Mouse (Mus musculus) forebrain, embryonic 16.5 days (tissue): ENCODE measurements around the gene Aspdh. TPM values are rescaled to one million over a fixed set of nuclear protein-coding genes. Genes with fewer than 3 reads are reported as not detected.

Source experiments
- ATAC-seq: fragments of 200-750 bp; cut with Nextera tagmentation; 2 replicates; pipeline ENCODE4 v1.8.0; 2017; ENCODE audit warnings: mild to moderate bottlenecking, moderate library complexity
- H3K27ac ChIP-seq: fragments of 300-500 bp; sonication (generic); 2 replicates; pipeline ENCODE4 v1.5.1; 2014; ENCODE audit warnings: low read length, control low read depth
- H3K27me3 ChIP-seq: fragments of 300-500 bp; sonication (generic); replicated peaks from 2 replicates; pipeline ENCODE4 v1.6.1; 2014; ENCODE audit warnings: low read length; ENCODE audit not compliant: control insufficient read depth, insufficient read depth
- H3K36me3 ChIP-seq: fragments of 300-500 bp; sonication (generic); 2 replicates; pipeline ENCODE4 v1.6.1; 2014; ENCODE audit not compliant: control insufficient read depth, insufficient read depth
- H3K4me1 ChIP-seq: fragments of 300-500 bp; sonication (generic); replicated peaks from 2 replicates; pipeline ENCODE4 v1.6.1; 2014; ENCODE audit warnings: low read length; ENCODE audit not compliant: control insufficient read depth, insufficient read depth
- H3K4me2 ChIP-seq: fragments of 300-500 bp; sonication (generic); 2 replicates; pipeline ENCODE4 v1.6.1; 2014; ENCODE audit warnings: mild to moderate bottlenecking, low read length, control low read depth
- H3K4me3 ChIP-seq: fragments of 300-500 bp; sonication (generic); replicated peaks from 2 replicates; pipeline ENCODE4 v1.5.1; 2014; ENCODE audit warnings: mild to moderate bottlenecking, low read length, control low read depth
- H3K9ac ChIP-seq: fragments of 300-500 bp; sonication (generic); replicated peaks from 2 replicates; pipeline ENCODE4 v1.6.1; 2014; ENCODE audit warnings: low read depth, low read length, control low read depth
- H3K9me3 ChIP-seq: fragments of 300-500 bp; sonication (generic); 2 replicates; pipeline ENCODE4 v1.6.1; 2016; ENCODE audit warnings: low read length; ENCODE audit not compliant: control insufficient read depth
- WGBS: fragments of 180-500 bp; shearing (Covaris S2); extraction: QIAGEN DNeasy Blood & Tissue Kit; methylation state at CpG from one replicate; pipeline ENCODE4 v1.1.7; 2014; 5-methylcytosine and 5-hydroxymethylcytosine counted together
- polyA plus RNA-seq: library from polyadenylated mRNA; unstranded; fragments of >200 nt; fragmentation: Nextera tagmentation; extraction: Ambion mirVana; gene quantifications from 2 replicates; pipeline ENCODE4 v1.2.1, GENCODE M21; 2015

Gene Aspdh
- polyA plus RNA-seq, 1 experiment from 2014 or later: 3.7 TPM

- Histone ChIP-seq H3K27me3 (0 out of 2 replicates have a peak, but pooled peaks cover 12% of the 10 kb centered on the region), H3K4me2 (no peak overlapping the region), H3K27ac (no peak overlapping the region), H3K9ac (no peak overlapping the region), H3K4me1 (no peaks in the 10 kb centered on the region), H3K9me3 (no peaks in the 10 kb centered on the region), H3K4me3 (no peak overlapping the region), H3K36me3 (no peaks in the 10 kb centered on the region)
- 91% methylated on average over 1 of the region's 1 CpGs for WGBS
- ATAC-seq: no peak
These were observed 18.9 kb downstream of the Aspdh start for GRCm38 (mm10) chr7:44484109-44484508.

- Histone ChIP-seq H3K27me3 (0 out of 2 replicates have a peak, but pooled peaks cover 10% of the 10 kb centered on the region), H3K4me1 (no peaks in the 10 kb centered on the region), H3K9ac (no peak overlapping the region), H3K4me2 (no peak overlapping the region), H3K4me3 (no peak overlapping the region), H3K27ac (no peak overlapping the region), H3K36me3 (peaks cover under 1% of the 10 kb centered on the region; the same call in 1 of the 2 replicates), H3K9me3 (no peaks in the 10 kb centered on the region)
- WGBS: 33% methylated on average over 5 of the region's 5 CpGs
- peak; percentile 75 for ATAC-seq
These were observed 19.8 kb downstream of the Aspdh start for GRCm38 (mm10) chr7:44484841-44485571.

GRCm38 (mm10) chr7:44485572-44486195, 20.5 kb downstream of the Aspdh start:
- Histone ChIP-seq H3K4me1 (no peaks in the 10 kb centered on the region), H3K27ac (no peak overlapping the region), H3K9me3 (no peaks in the 10 kb centered on the region), H3K4me2 (no peak overlapping the region), H3K27me3 (0 out of 2 replicates have a peak, but pooled peaks cover 4% of the 10 kb centered on the region), H3K36me3 (peaks cover 7% of the 10 kb centered on the region), H3K9ac (no peak overlapping the region), H3K4me3 (no peak overlapping the region)
- 71% methylated on average over 7 of the region's 7 CpGs for WGBS
- ATAC-seq: no peak

- no peak overlapping the region for H3K9ac ChIP-seq
- 58% methylated on average over 13 of the region's 13 CpGs for WGBS
- peaks cover 16% of the 10 kb centered on the region for H3K36me3 ChIP-seq
- H3K4me3 ChIP-seq: no peak overlapping the region
- ATAC-seq: no peak
- H3K4me1 ChIP-seq: no peaks in the 10 kb centered on the region
- no peak overlapping the region for H3K27ac ChIP-seq
- H3K9me3 ChIP-seq: no peaks in the 10 kb centered on the region
- H3K4me2 ChIP-seq: no peak overlapping the region
- 0 out of 2 replicates have a peak, but pooled peaks cover 2% of the 10 kb centered on the region for H3K27me3 ChIP-seq
These were observed 21.9 kb downstream of the Aspdh start for GRCm38 (mm10) chr7:44486927-44487575.

GRCm38 (mm10) chr7:44487936-44488335, 22.7 kb downstream of the Aspdh start:
- H3K4me1 ChIP-seq: no peaks in the 10 kb centered on the region
- H3K9me3 ChIP-seq: no peaks in the 10 kb centered on the region
- no peak overlapping the region for H3K27ac ChIP-seq
- no peak for ATAC-seq
- no peak overlapping the region for H3K9ac ChIP-seq
- H3K4me2 ChIP-seq: no peak overlapping the region
- H3K27me3 ChIP-seq: no peaks in the 10 kb centered on the region
- no peak overlapping the region for H3K4me3 ChIP-seq
- peaks cover 16% of the 10 kb centered on the region for H3K36me3 ChIP-seq
- 89% methylated on average over 7 of the region's 7 CpGs for WGBS

- ATAC-seq: no peak
- H3K27me3 ChIP-seq: no peaks in the 10 kb centered on the region
- H3K27ac ChIP-seq: no peak overlapping the region
- no peak overlapping the region for H3K9ac ChIP-seq
- no peaks in the 10 kb centered on the region for H3K4me1 ChIP-seq
- H3K36me3 ChIP-seq: peaks cover 16% of the 10 kb centered on the region
- no peak overlapping the region for H3K4me3 ChIP-seq
- 94% methylated on average over 8 of the region's 8 CpGs for WGBS
- H3K4me2 ChIP-seq: no peak overlapping the region
- no peaks in the 10 kb centered on the region for H3K9me3 ChIP-seq
These were observed 23.4 kb downstream of the Aspdh start for GRCm38 (mm10) chr7:44488545-44488944.

GRCm38 (mm10) chr7:44490281-44490680, 25.1 kb downstream of the Aspdh start:
- no peak for ATAC-seq
- H3K9me3 ChIP-seq: no peaks in the 10 kb centered on the region
- H3K36me3 ChIP-seq: peaks cover 16% of the 10 kb centered on the region
- 85% methylated on average over 4 of the region's 4 CpGs for WGBS
- H3K27me3 ChIP-seq: no peaks in the 10 kb centered on the region
- no peak overlapping the region for H3K9ac ChIP-seq
- no peak overlapping the region for H3K4me3 ChIP-seq
- H3K4me2 ChIP-seq: no peak overlapping the region
- H3K4me1 ChIP-seq: peaks cover 11% of the 10 kb centered on the region
- H3K27ac ChIP-seq: no peak overlapping the region

GRCm38 (mm10) chr7:44491391-44491790, 26.2 kb downstream of the Aspdh start:
- no peak overlapping the region for H3K9ac ChIP-seq
- peaks cover 16% of the 10 kb centered on the region for H3K36me3 ChIP-seq
- H3K4me2 ChIP-seq: no peak overlapping the region
- H3K4me3 ChIP-seq: no peak overlapping the region
- ATAC-seq: no peak
- WGBS: 96% methylated on average over 5 of the region's 5 CpGs
- no peak overlapping the region for H3K27ac ChIP-seq
- no peaks in the 10 kb centered on the region for H3K9me3 ChIP-seq
- no peaks in the 10 kb centered on the region for H3K27me3 ChIP-seq
- H3K4me1 ChIP-seq: peaks cover 16% of the 10 kb centered on the region

GRCm38 (mm10) chr7:44492166-44492826, 27.1 kb downstream of the Aspdh start:
- no peak overlapping the region for H3K4me2 ChIP-seq
- WGBS: 95% methylated on average over 21 of the region's 21 CpGs
- H3K4me1 ChIP-seq: peaks cover 21% of the 10 kb centered on the region
- H3K4me3 ChIP-seq: no peak overlapping the region
- ATAC-seq: no peak
- H3K9me3 ChIP-seq: no peaks in the 10 kb centered on the region
- H3K27ac ChIP-seq: no peak overlapping the region
- H3K9ac ChIP-seq: no peak overlapping the region
- H3K27me3 ChIP-seq: no peaks in the 10 kb centered on the region
- peaks cover 16% of the 10 kb centered on the region for H3K36me3 ChIP-seq
